ENCODE assay signal across 10 mouse cellular contexts in the genomic region with DNA sequence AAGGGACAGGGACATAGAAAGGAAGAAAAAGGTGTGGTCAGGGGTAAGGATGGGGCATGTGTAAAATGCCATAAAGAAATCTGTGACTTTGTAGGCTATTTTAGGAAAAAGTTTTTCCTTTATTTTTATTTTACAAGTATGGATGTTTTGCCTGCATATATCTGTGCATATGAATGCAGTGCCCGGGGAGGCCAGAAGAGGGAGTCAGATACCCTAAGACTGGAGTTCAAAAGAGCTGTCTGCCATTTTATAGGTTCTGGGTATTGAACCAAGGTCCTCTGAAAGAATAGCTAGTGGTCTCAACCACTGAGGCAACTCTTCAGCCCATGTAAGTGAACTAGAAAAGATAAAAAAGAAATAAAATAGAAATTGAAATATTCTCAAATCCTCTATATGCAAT. TPM values are rescaled to one million over a fixed set of nuclear protein-coding genes. Genes with fewer than 3 reads are reported as not detected.
DNase-seq lines count a peak whose midpoint lies in the region; ATAC-seq and TF ChIP-seq lines count a peak whose summit lies in the region.
"Had no signal": no experiment of that assay in that cellular context is flagged by ENCODE, and none has a peak within 500 bp of the region (broad histone marks: within the 10 kb centered on the region; RNA-seq: fewer than 3 reads in every experiment).

No protein-coding gene starts in this region.

- peak; percentile 36 for DNase-seq in embryo, embryonic 10 days (ENCODE audit: low spot score)
- DNase-seq in embryo, embryonic 9.5 days (ENCODE audit: extremely low spot score): no peak
- peak; percentile 48 for DNase-seq in liver
- DNase-seq in liver, embryonic 11.5 days (ENCODE audit: low spot score): no peak
- DNase-seq in Patski (ENCODE audit: low read depth, low spot score): no peak
- no peak for DNase-seq in liver, postnatal 0 days
- DNase-seq in yolk sac, embryonic 10.5 days (ENCODE audit: low spot score): no peak
- DNase-seq: cerebellum, adult 8-10 months had no signal

- no peak for ATAC-seq in liver, embryonic 11.5 days (replicated peaks; ENCODE audit: low FRiP score)
- ATAC-seq in Patski: no peak
- ATAC-seq in liver, postnatal 0 days: no peak
- no peak for ATAC-seq in hindbrain, embryonic 16.5 days

- no peak for TF ChIP-seq EP300 in liver, postnatal 0 days (IDR thresholded peaks at IDR 0.05; ENCODE audit: low read depth)

- no peak overlapping the region for H3K27ac ChIP-seq in liver, embryonic 11.5 days (ENCODE audit: low read depth, low read length)
- no peak overlapping the region for H3K27ac ChIP-seq in liver, postnatal 0 days (ENCODE audit: low read depth)
- no peak overlapping the region for H3K27ac ChIP-seq in hindbrain, embryonic 16.5 days (ENCODE audit: low read depth, low read length)

- no peaks in the 10 kb centered on the region for H3K27me3 ChIP-seq in liver, embryonic 11.5 days (replicated peaks; ENCODE audit: control insufficient read depth, insufficient read depth, low read length)
- no peaks in the 10 kb centered on the region for H3K27me3 ChIP-seq in Patski
- H3K27me3 ChIP-seq in liver, postnatal 0 days (ENCODE audit: insufficient read depth, low read length): no peaks in the 10 kb centered on the region
- H3K27me3 ChIP-seq in hindbrain, embryonic 16.5 days (replicated peaks; ENCODE audit: control insufficient read depth, insufficient read depth, low read length): no peaks in the 10 kb centered on the region

- H3K4me1 ChIP-seq in liver, embryonic 11.5 days (replicated peaks; ENCODE audit: control insufficient read depth, insufficient read depth, low read length): no peaks in the 10 kb centered on the region
- no peaks in the 10 kb centered on the region for H3K4me1 ChIP-seq in liver, postnatal 0 days (ENCODE audit: insufficient read depth)
- H3K4me1 ChIP-seq in hindbrain, embryonic 16.5 days (ENCODE audit: control insufficient read depth, insufficient read depth, low read depth, low read length): no peaks in the 10 kb centered on the region

- POLR2A ChIA-PET in Patski (lab: Charles Lee): interaction anchor here (1.3 to 1.6 kb wide), 2 partner anchors 18 to 70 kb away, joined by 4 to 6 read pairs; no protein-coding TSS in a partner anchor

- peak; percentile 89 for TF ChIP-seq CTCF in Patski (IDR thresholded peaks at IDR 0.05)
- peak; percentile 57 for TF ChIP-seq CTCF in liver, postnatal 0 days (IDR thresholded peaks at IDR 0.05; ENCODE audit: low read depth)

- H3K4me3 ChIP-seq in liver, embryonic 11.5 days (ENCODE audit: low read depth, low read length): no peak overlapping the region
- H3K4me3 ChIP-seq in liver, postnatal 0 days (ENCODE audit: low read depth, low read length): no peak overlapping the region
- H3K4me3 ChIP-seq in hindbrain, embryonic 16.5 days (ENCODE audit: low read length): no peak overlapping the region

- CTCF ChIA-PET in Patski (lab: Charles Lee): interaction anchor here (0.6 to 2.7 kb wide), 12 partner anchors 12 to 71 kb away, joined by 3 to 40 read pairs (median 6); no protein-coding TSS in a partner anchor

- no peaks in the 10 kb centered on the region for H3K9me3 ChIP-seq in liver, embryonic 11.5 days (ENCODE audit: control insufficient read depth, low read length)
- no peaks in the 10 kb centered on the region for H3K9me3 ChIP-seq in liver, postnatal 0 days (ENCODE audit: low read length)
- no peaks in the 10 kb centered on the region for H3K9me3 ChIP-seq in hindbrain, embryonic 16.5 days (ENCODE audit: control insufficient read depth, low read length)

- no peak overlapping the region for H3K9ac ChIP-seq in liver, embryonic 11.5 days (ENCODE audit: low read depth, low read length)
- H3K9ac ChIP-seq in liver, postnatal 0 days (replicated peaks): no peak overlapping the region
- H3K9ac ChIP-seq in hindbrain, embryonic 16.5 days (ENCODE audit: low read depth, low read length): no peak overlapping the region

- in situ Hi-C loops in Patski (cut with MboI; ENCODE audit: low pct_unique_long_range_greater_than_20kb): loop anchor here (25.0 kb wide), 1 partner anchor 416 kb away; no protein-coding TSS in a partner anchor

- no peak overlapping the region for H3K4me2 ChIP-seq in liver, embryonic 11.5 days
- no peak overlapping the region for H3K4me2 ChIP-seq in liver, postnatal 0 days (ENCODE audit: low read depth, low read length)
- H3K4me2 ChIP-seq in hindbrain, embryonic 16.5 days (ENCODE audit: low read length): no peak overlapping the region
- H3K4me2 ChIP-seq: heart, embryonic 11.5 days had no signal

- WGBS in liver, embryonic 11.5 days: 33% methylated on average over 1 of the region's 1 CpGs
- WGBS in liver, postnatal 0 days (ENCODE audit: insufficient replicate concordance): 36% methylated on average over 1 of the region's 1 CpGs
- WGBS in hindbrain, embryonic 16.5 days: 75% methylated on average over 1 of the region's 1 CpGs

- H3K36me3 ChIP-seq in liver, embryonic 11.5 days (ENCODE audit: control insufficient read depth, insufficient read depth, low read length): no peaks in the 10 kb centered on the region
- no peaks in the 10 kb centered on the region for H3K36me3 ChIP-seq in liver, postnatal 0 days (replicated peaks; ENCODE audit: insufficient read depth, low read length)
- H3K36me3 ChIP-seq in hindbrain, embryonic 16.5 days (ENCODE audit: control insufficient read depth, insufficient read depth, low read length): no peaks in the 10 kb centered on the region

RNA-seq across cellular contexts. Expression of gene Col4a4, which starts 14.9 kb away (rescaled TPM):
- 0.05 and 0.15 TPM in 2 replicates for polyA plus RNA-seq in liver, embryonic 11.5 days (2014; fragmentation: Nextera tagmentation; extraction: Ambion mirVana)
- polyA plus RNA-seq in Patski (2021): 43.2 TPM
- polyA plus RNA-seq in liver, postnatal 0 days (2015; fragmentation: Nextera tagmentation; extraction: Ambion mirVana): 0.28 and 0.31 TPM in 2 replicates
- polyA plus RNA-seq in hindbrain, embryonic 16.5 days (2015; fragmentation: Nextera tagmentation; extraction: Ambion mirVana): 0.25 and 0.41 TPM in 2 replicates

RNA-seq across cellular contexts. Expression of gene Col4a3, which starts 15.0 kb away (rescaled TPM):
- 0.14 and 0.22 TPM in 2 replicates for polyA plus RNA-seq in liver, embryonic 11.5 days (2014; fragmentation: Nextera tagmentation; extraction: Ambion mirVana)
- polyA plus RNA-seq in Patski (2021): 70.1 TPM
- polyA plus RNA-seq in liver, postnatal 0 days (2015; fragmentation: Nextera tagmentation; extraction: Ambion mirVana): 0.22 and 0.27 TPM in 2 replicates
- polyA plus RNA-seq in hindbrain, embryonic 16.5 days (2015; fragmentation: Nextera tagmentation; extraction: Ambion mirVana): 0.46 and 0.60 TPM in 2 replicates

Comparison
In these comparisons a context has a peak if more than half of its experiments do, and no peak if none do; other contexts are left out.
1. DNase-seq: peak in embryo, embryonic 10 days (single experiment) and liver (single experiment); none in embryo, embryonic 9.5 days (single experiment), liver, embryonic 11.5 days (single experiment), Patski (single experiment), liver, postnatal 0 days (single experiment) and yolk sac, embryonic 10.5 days (single experiment).
2. RNA of gene Col4a4, which starts 14.9 kb away (polyA plus RNA-seq): 43.2 TPM in Patski (single experiment); 0.28 to 0.31 TPM in liver, postnatal 0 days, 0.25 to 0.41 TPM in hindbrain, embryonic 16.5 days and 0.05 to 0.15 TPM in liver, embryonic 11.5 days; every median in the first group is over 10 times any median in the second.
3. RNA of gene Col4a3, which starts 15.0 kb away (polyA plus RNA-seq): 70.1 TPM in Patski (single experiment); 0.46 to 0.60 TPM in hindbrain, embryonic 16.5 days, 0.22 to 0.27 TPM in liver, postnatal 0 days and 0.14 to 0.22 TPM in liver, embryonic 11.5 days; every median in the first group is over 10 times any median in the second.